Mouse (Mus musculus) lung, embryonic 16.5 days (tissue): Measurements from ENCODE around the gene Klk1b16. TPM values are rescaled to one million over a fixed set of nuclear protein-coding genes. Genes with fewer than 3 reads are reported as not detected.
"Not testable (repeated sequence)": the region's sequence is repeated elsewhere in the genome, so short reads cannot be mapped to it uniquely, and the experiment has no call there.

ENCODE experiments used
- ATAC-seq: fragments of 200-750 bp; cut with Nextera tagmentation; 2 replicates; pipeline ENCODE4 v1.8.0; 2017; ENCODE audit warnings: low read depth, mild to moderate bottlenecking, moderate library complexity
- H3K27ac ChIP-seq: fragments of 300-500 bp; sonication (generic); 2 replicates; pipeline ENCODE4 v1.5.1; 2014; ENCODE audit warnings: mild to moderate bottlenecking, control low read depth, low read length
- H3K27me3 ChIP-seq: fragments of 300-500 bp; sonication (generic); 2 replicates; pipeline ENCODE4 v1.6.1; 2014; ENCODE audit warnings: low read depth, low read length, mixed read lengths; ENCODE audit not compliant: control insufficient read depth, insufficient read depth
- H3K36me3 ChIP-seq: fragments of 300-500 bp; sonication (generic); 2 replicates; pipeline ENCODE4 v1.6.1; 2014; ENCODE audit warnings: low read length; ENCODE audit not compliant: control insufficient read depth, insufficient read depth
- H3K4me1 ChIP-seq: fragments of 300-500 bp; sonication (generic); replicated peaks from 2 replicates; pipeline ENCODE4 v1.6.1; 2014; ENCODE audit warnings: low read length, mixed read lengths; ENCODE audit not compliant: control insufficient read depth, insufficient read depth
- H3K4me2 ChIP-seq: fragments of 300-500 bp; sonication (generic); 2 replicates; pipeline ENCODE4 v1.6.1; 2014; ENCODE audit warnings: low read depth, low read length, control low read depth
- H3K4me3 ChIP-seq: fragments of 300-500 bp; sonication (generic); 2 replicates; pipeline ENCODE4 v1.5.1; 2014; ENCODE audit warnings: mild to moderate bottlenecking, low read length, control low read depth
- H3K9ac ChIP-seq: fragments of 300-500 bp; sonication (generic); 2 replicates; pipeline ENCODE4 v1.6.1; 2014; ENCODE audit warnings: low read length, control low read depth
- H3K9me3 ChIP-seq: fragments of 300-500 bp; sonication (generic); 2 replicates; pipeline ENCODE4 v1.6.1; 2016; ENCODE audit warnings: low read length; ENCODE audit not compliant: control insufficient read depth
- WGBS: fragments of 180-500 bp; shearing (Covaris S2); extraction: QIAGEN DNeasy Blood & Tissue Kit; methylation state at CpG from one replicate; pipeline ENCODE4 v1.1.7; 2014; 5-methylcytosine and 5-hydroxymethylcytosine counted together
- polyA plus RNA-seq: library from polyadenylated mRNA; unstranded; fragments of >200 nt; fragmentation: Nextera tagmentation; extraction: Ambion mirVana; gene quantifications from 2 replicates; pipeline ENCODE4 v1.2.1, GENCODE M21; 2015

The Klk1b16 gene
- not detected in 2 replicates for polyA plus RNA-seq

GRCm38 (mm10) chr7:44136467-44136866 lies at the start of gene Klk1b16:
Gene Klk1b16, plus strand, starts transcription at chr7:44136767.
- 83% methylated on average over 3 of the region's 3 CpGs for WGBS
- Histone ChIP-seq H3K9ac (no peak within 1 kb of the TSS), H3K27ac (no peak within 1 kb of the TSS), H3K27me3 (no peaks in the 10 kb centered on the region), H3K4me3 (no peak within 1 kb of the TSS), H3K4me2 (no peak within 1 kb of the TSS), H3K4me1 (no peaks in the 10 kb centered on the region), H3K36me3 (no peaks in the 10 kb centered on the region), H3K9me3 (no peaks in the 10 kb centered on the region)
- no peak for ATAC-seq

DNA sequence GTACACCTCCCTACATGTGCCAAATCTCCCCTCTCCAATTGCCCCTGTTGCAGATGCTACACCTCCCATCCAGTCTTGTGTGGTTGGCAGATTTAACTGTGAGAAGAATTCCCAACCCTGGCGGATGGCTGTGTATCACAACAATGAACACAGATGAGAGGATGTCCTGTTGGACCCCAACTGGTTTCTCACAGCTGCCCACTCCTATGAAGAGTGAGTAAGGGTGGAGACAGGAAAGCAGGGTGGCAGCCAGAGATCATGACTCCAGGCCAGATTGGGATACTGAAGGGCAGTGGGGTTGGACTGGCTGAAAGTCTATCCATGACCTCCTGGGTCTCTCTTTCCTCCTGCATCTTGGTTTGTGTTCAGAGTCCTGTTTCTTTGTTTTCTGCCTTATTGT lies 40.5 kb upstream of the Klk1b16 start:
- ATAC-seq = no peak
- Histone ChIP-seq H3K27ac (no peak overlapping the region), H3K9me3 (no peaks in the 10 kb centered on the region), H3K4me3 (no peak overlapping the region), H3K4me1 (no peaks in the 10 kb centered on the region), H3K27me3 (no peaks in the 10 kb centered on the region), H3K36me3 (no peaks in the 10 kb centered on the region), H3K4me2 (no peak overlapping the region), H3K9ac (no peak overlapping the region)
- 83% methylated on average over 1 of the region's 1 CpGs for WGBS

DNA sequence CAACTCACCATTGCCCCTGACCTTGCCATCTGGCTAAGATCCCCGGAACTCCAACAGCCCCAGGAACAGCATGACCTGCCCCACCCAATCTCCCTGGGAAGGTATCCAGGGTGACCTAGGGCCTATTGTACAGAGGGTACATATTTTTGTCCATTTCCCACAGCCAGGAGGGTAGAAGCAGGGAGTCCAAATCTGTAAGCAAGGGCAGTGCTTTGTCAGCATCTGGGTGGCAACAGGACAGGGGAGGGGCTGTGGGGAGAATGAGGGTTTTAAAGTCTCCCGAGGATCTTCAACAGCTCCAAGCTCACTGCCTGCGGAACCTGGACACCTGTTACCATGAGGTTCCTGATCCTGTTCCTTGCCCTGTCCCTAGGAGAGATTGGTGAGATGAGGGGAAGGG lies 34.5 kb upstream of the Klk1b16 start, which contains the start of gene Klk1b21:
Gene Klk1b21, plus strand, starts transcription at position 301 of the 400 bp plus-strand sequence.
- H3K27me3 ChIP-seq, H3K9me3 ChIP-seq, H3K36me3 ChIP-seq, ATAC-seq, H3K9ac ChIP-seq, H3K4me3 ChIP-seq, H3K4me2 ChIP-seq, H3K27ac ChIP-seq, H3K4me1 ChIP-seq: not testable (repeated sequence)
- 76% methylated on average over 3 of the region's 3 CpGs for WGBS

DNA sequence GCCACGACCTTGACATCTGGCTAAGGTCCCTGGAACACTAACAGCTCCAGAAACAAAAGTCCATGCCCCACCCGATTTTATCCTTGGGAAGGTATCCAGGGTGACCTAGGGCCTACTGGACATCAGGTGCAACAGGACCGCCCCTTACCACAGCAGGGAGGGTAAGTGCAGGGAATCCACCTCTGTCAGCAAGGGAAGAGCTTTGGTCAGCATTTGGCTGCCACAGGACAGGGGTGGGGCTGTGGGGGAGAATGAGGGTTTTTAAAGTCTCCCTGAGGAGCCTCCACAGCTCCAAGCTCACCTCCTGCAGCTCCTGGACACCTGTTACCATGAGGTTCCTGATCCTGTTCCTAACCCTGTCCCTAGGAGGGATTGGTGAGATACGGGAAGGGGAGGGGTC lies 24.2 kb upstream of the Klk1b16 start, which contains the start of gene Klk1b22:
Gene Klk1b22, plus strand, starts transcription at position 301 of the 400 bp plus-strand sequence.
- H3K36me3 ChIP-seq = no peaks in the 10 kb centered on the region
- no peaks in the 10 kb centered on the region for H3K4me1 ChIP-seq
- no peak for ATAC-seq
- 57% methylated on average over 4 of the region's 4 CpGs for WGBS
- H3K27me3 ChIP-seq = no peaks in the 10 kb centered on the region
- H3K4me2 ChIP-seq = no peak within 1 kb of the TSS
- no peaks in the 10 kb centered on the region for H3K9me3 ChIP-seq
- no peak within 1 kb of the TSS for H3K27ac ChIP-seq
- H3K4me3 ChIP-seq = no peak within 1 kb of the TSS
- no peak within 1 kb of the TSS for H3K9ac ChIP-seq

GRCm38 (mm10) chr7:44123445-44123844 lies 13.1 kb upstream of the Klk1b16 start:
- no peaks in the 10 kb centered on the region for H3K27me3 ChIP-seq
- no peak overlapping the region for H3K4me2 ChIP-seq
- no peak overlapping the region for H3K9ac ChIP-seq
- H3K27ac ChIP-seq = no peak overlapping the region
- WGBS = 83% methylated on average over 6 of the region's 6 CpGs
- no peak for ATAC-seq
- H3K4me1 ChIP-seq = no peaks in the 10 kb centered on the region
- H3K36me3 ChIP-seq = no peaks in the 10 kb centered on the region
- no peaks in the 10 kb centered on the region for H3K9me3 ChIP-seq
- no peak overlapping the region for H3K4me3 ChIP-seq

GRCm38 (mm10) chr7:44179299-44180045 lies 42.9 kb downstream of the Klk1b16 start:
- 56% methylated on average over 9 of the region's 9 CpGs for WGBS
- no peak for ATAC-seq
- no peaks in the 10 kb centered on the region for H3K36me3 ChIP-seq
- H3K27me3 ChIP-seq = no peaks in the 10 kb centered on the region
- H3K4me2 ChIP-seq = no peak overlapping the region
- no peaks in the 10 kb centered on the region for H3K9me3 ChIP-seq
- H3K9ac ChIP-seq = no peak overlapping the region
- H3K4me3 ChIP-seq = no peak overlapping the region
- no peak overlapping the region for H3K27ac ChIP-seq
- no peaks in the 10 kb centered on the region for H3K4me1 ChIP-seq

- 48% methylated on average over 8 of the region's 8 CpGs for WGBS
- not testable (repeated sequence) for H3K27ac ChIP-seq, H3K4me2 ChIP-seq, H3K9me3 ChIP-seq, H3K4me1 ChIP-seq, ATAC-seq, H3K27me3 ChIP-seq, H3K36me3 ChIP-seq, H3K9ac ChIP-seq, H3K4me3 ChIP-seq
These were observed 49.9 kb downstream of the Klk1b16 start for GRCm38 (mm10) chr7:44186516-44186915.

DNA sequence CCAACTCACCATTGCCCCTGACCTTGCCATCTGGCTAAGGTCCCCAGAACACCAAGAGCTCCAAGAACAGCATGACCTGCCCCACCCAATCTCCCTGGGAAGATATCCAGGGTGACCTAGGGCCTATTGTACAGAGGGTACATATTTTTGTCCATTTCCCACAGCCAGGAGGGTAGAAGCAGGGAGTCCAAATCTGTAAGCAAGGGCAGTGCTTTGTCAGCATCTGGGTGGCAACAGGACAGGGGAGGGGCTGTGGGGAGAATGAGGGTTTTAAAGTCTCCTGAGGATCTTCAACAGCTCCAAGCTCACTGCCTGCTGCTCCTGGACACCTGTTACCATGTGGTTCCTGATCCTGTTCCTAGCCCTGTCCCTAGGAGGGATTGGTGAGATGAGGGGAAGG lies 51.4 kb downstream of the Klk1b16 start, which contains the start of gene Klk1b24:
Gene Klk1b24, plus strand, starts transcription at position 301 of the 400 bp plus-strand sequence.
- H3K9me3 ChIP-seq, ATAC-seq: not testable (repeated sequence)

More for the DNA sequence above, 51.4 kb downstream of the Klk1b16 start, which contains the start of gene Klk1b24:
- H3K9ac ChIP-seq, H3K27ac ChIP-seq, H3K4me1 ChIP-seq, H3K27me3 ChIP-seq, H3K4me3 ChIP-seq, H3K36me3 ChIP-seq, H3K4me2 ChIP-seq: not testable (repeated sequence)
